Mouse (Mus musculus): Measurements from ENCODE around the gene Ppp1r13l.

DNA sequence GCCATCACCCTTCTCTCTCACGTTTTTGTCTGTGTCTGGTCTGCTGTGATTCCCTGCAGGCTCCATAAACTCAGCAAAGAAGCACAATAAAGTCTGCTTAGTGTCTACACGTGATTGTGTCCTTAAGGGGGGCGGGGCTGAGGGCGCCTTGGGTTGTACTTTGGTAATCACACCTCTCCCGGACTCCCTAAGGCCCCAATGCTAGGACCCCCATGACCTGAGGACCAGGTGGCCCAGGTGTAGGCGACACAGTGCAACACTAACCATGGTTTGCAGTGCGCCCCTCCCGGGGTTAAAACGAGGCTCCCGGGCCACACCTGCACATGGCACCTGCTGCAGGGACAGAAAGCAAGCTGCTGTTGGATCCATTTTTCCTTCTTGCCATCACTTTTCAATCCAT, 18.3 kb upstream of the Ppp1r13l start:
- TF ChIP-seq POLR2A (IDR thresholded peaks at IDR 0.05; ENCODE audit: borderline replicate concordance, extremely low read depth, insufficient read depth, insufficient read length, poor library complexity, severe bottlenecking), result no peak
- TF ChIP-seq CTCF (IDR thresholded peaks at IDR 0.05; ENCODE audit: borderline replicate concordance, extremely low read depth, insufficient read depth, insufficient read length), result no peak

Data from brain, embryonic 14.5 days (tissue).